Mouse (Mus musculus): ENCODE measurements around the gene Olfr209.
A peak's percentile ranks its signal among the peaks of the same experiment; 100 is the strongest.
"Not testable (repeated sequence)": the region's sequence is repeated elsewhere in the genome, so short reads cannot be mapped to it uniquely, and the experiment has no call there.

Olfr209 gene

GRCm38 (mm10) chr16:59363893-59364292 lies at the start of gene Olfr209:
TSS of gene Olfr209 (minus strand) at chr16:59363993.
- no peak for DNase-seq (ENCODE audit: low spot score in 2 of 2)

GRCm38 (mm10) chr16:59413475-59413874 lies 49.7 kb upstream of the Olfr209 start:
- DNase-seq (ENCODE audit: low spot score in 2 of 2), result no peak

- DNase-seq (ENCODE audit: low spot score in 2 of 2), result no peak
These were observed 46.0 kb upstream of the Olfr209 start for GRCm38 (mm10) chr16:59409800-59410199.

GRCm38 (mm10) chr16:59409341-59409748 lies 45.6 kb upstream of the Olfr209 start:
- DNase-seq (ENCODE audit: low spot score in 2 of 2), result no peak

GRCm38 (mm10) chr16:59407032-59407431 lies 43.2 kb upstream of the Olfr209 start, which contains the start of gene Gabrr3:
TSS of gene Gabrr3 (plus strand) at chr16:59407332.
- DNase-seq (ENCODE audit: low spot score in 2 of 2), result no peak

GRCm38 (mm10) chr16:59404798-59405197 lies 41.0 kb upstream of the Olfr209 start:
- DNase-seq (ENCODE audit: low spot score in 2 of 2), result no peak

- peak in 1 of 2 experiments; percentile 38 for DNase-seq (ENCODE audit: low spot score in 2 of 2)
These were observed 39.9 kb upstream of the Olfr209 start for GRCm38 (mm10) chr16:59403684-59404083.

- DNase-seq (ENCODE audit: low spot score in 2 of 2), result no peak
These were observed 38.2 kb upstream of the Olfr209 start for GRCm38 (mm10) chr16:59401985-59402384.

GRCm38 (mm10) chr16:59401102-59401501 lies 37.3 kb upstream of the Olfr209 start:
- no peak for DNase-seq (ENCODE audit: low spot score in 2 of 2)

- DNase-seq (ENCODE audit: low spot score in 2 of 2), result peak; percentile 58 to 82
These were observed 29.5 kb upstream of the Olfr209 start for GRCm38 (mm10) chr16:59393300-59393699.

GRCm38 (mm10) chr16:59349146-59349545 lies 14.6 kb downstream of the Olfr209 start, which contains the start of gene Olfr206:
TSS of gene Olfr206 (minus strand) at chr16:59349246.
- DNase-seq (ENCODE audit: low spot score in 2 of 2), result no peak

GRCm38 (mm10) chr16:59331038-59331437 lies 32.8 kb downstream of the Olfr209 start, which contains the start of gene Olfr205:
TSS of gene Olfr205 (minus strand) at chr16:59331138.
- no peak for DNase-seq (ENCODE audit: low spot score in 2 of 2)

- DNase-seq (ENCODE audit: low spot score in 2 of 2), result not testable (repeated sequence)
These were observed 40.5 kb downstream of the Olfr209 start for GRCm38 (mm10) chr16:59323262-59323661.

- DNase-seq (ENCODE audit: low spot score in 2 of 2), result no peak
These were observed 45.6 kb downstream of the Olfr209 start, which contains the start of gene Olfr204 for GRCm38 (mm10) chr16:59318148-59318547. TSS of gene Olfr204 (minus strand) at chr16:59318248.
